In genomic region chr17:86962297-86962893, GRCm38 (mm10) we compare ENCODE assay signal across 8 mouse cellular contexts. TPM values are rescaled to one million over a fixed set of nuclear protein-coding genes. Genes with fewer than 3 reads are reported as not detected.
DNase-seq lines count a peak whose midpoint lies in the region; ATAC-seq lines count a peak whose summit lies in the region.

No protein-coding gene starts in this region.

- H3K4me3 ChIP-seq in hindbrain, embryonic 14.5 days (replicated peaks; ENCODE audit: low read length): peak overlapping the region; percentile 82

- H3K4me1 ChIP-seq in hindbrain, embryonic 14.5 days (replicated peaks; ENCODE audit: control insufficient read depth, insufficient read depth, low read length): peaks cover 33% of the 10 kb centered on the region

- H3K27ac ChIP-seq in hindbrain, embryonic 14.5 days: peak overlapping the region; percentile 86

- H3K9ac ChIP-seq in hindbrain, embryonic 14.5 days: peak overlapping the region; percentile 84

- peak; percentile 97 for DNase-seq in NIH3T3 (ENCODE audit: low read depth)
- peak; percentile 79 for DNase-seq in cerebellum, adult 9-11 months
- peak; percentile 77 for DNase-seq in frontal cortex, postnatal 25 days (ENCODE audit: low spot score in 2 of 2)
- DNase-seq in hindbrain, embryonic 14.5 days (ENCODE audit: low spot score): peak; percentile 86
- DNase-seq in layer of hippocampus, postnatal 36 days: peak; percentile 80 to 81
- peak; percentile 90 for DNase-seq in lung, postnatal 25 days (ENCODE audit: low spot score)
- peak; percentile 90 for DNase-seq in retina, embryonic 14.5 days (ENCODE audit: low spot score)
- DNase-seq in thymus, postnatal 36 days: peak; percentile 80 to 82

- no peaks in the 10 kb centered on the region for H3K9me3 ChIP-seq in hindbrain, embryonic 14.5 days (ENCODE audit: control insufficient read depth, low read length)

- H3K4me2 ChIP-seq in hindbrain, embryonic 14.5 days (replicated peaks): peak overlapping the region; percentile 81

- WGBS in hindbrain, embryonic 14.5 days: under 1% methylated on average over 24 of the region's 24 CpGs

- ATAC-seq in hindbrain, embryonic 14.5 days (ENCODE audit: low FRiP score): peak; percentile 44

- H3K27me3 ChIP-seq in hindbrain, embryonic 14.5 days (ENCODE audit: control insufficient read depth, insufficient read depth, low read length): no peaks in the 10 kb centered on the region

- H3K36me3 ChIP-seq in hindbrain, embryonic 14.5 days (replicated peaks; ENCODE audit: control insufficient read depth, insufficient read depth): no peaks in the 10 kb centered on the region

RNA-seq across cellular contexts. Expression of gene Rhoq, which starts 0.5 kb away (rescaled TPM):
- polyA plus RNA-seq in hindbrain, embryonic 14.5 days (2014; fragmentation: Nextera tagmentation; extraction: Ambion mirVana): 10.7 and 11.5 TPM in 2 replicates
- total RNA-seq in layer of hippocampus, postnatal 36 days (2021): 10 to 100 TPM; 33.6 to 36.8 TPM

RNA-seq across cellular contexts. Expression of gene Atp6v1e2, which starts 14.7 kb away (rescaled TPM):
- not detected in 2 replicates for polyA plus RNA-seq in hindbrain, embryonic 14.5 days (2014; fragmentation: Nextera tagmentation; extraction: Ambion mirVana)
- not detected for total RNA-seq in layer of hippocampus, postnatal 36 days (2021)

RNA-seq across cellular contexts. Expression of gene Tmem247, which starts 45.2 kb away (rescaled TPM):
- not detected in 2 replicates for polyA plus RNA-seq in hindbrain, embryonic 14.5 days (2014; fragmentation: Nextera tagmentation; extraction: Ambion mirVana)
- total RNA-seq in layer of hippocampus, postnatal 36 days (2021): not detected

Comparison
In these comparisons a context has a peak if more than half of its experiments do, and no peak if none do; other contexts are left out.
1. Peak in every context shown above with its lines: DNase-seq, ATAC-seq, H3K4me3 ChIP-seq and H3K27ac ChIP-seq.